ENCODE assay signal across 11 mouse cellular contexts in the genomic region with DNA sequence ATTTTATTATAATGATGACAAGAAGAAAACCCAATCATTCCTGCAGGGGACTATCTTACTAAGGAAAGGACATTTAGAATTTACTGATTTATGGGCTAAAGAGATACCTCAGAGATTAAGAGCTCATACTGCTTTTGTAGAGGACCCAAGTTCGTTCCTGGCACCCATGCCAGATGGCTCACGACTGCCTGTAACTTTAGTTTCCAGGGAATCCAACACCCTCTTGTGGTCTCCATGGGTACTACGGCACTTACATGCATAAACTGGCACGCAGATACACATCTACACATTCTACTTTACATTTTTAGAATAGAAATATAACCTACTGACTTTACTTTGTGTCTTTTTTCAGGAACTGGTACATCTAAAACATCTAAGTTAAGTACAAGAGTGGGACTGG. TPM values are rescaled to one million over a fixed set of nuclear protein-coding genes. Genes with fewer than 3 reads are reported as not detected.
DNase-seq lines count a peak whose midpoint lies in the region; ATAC-seq and TF ChIP-seq lines count a peak whose summit lies in the region.
"Had no signal": no experiment of that assay in that cellular context is flagged by ENCODE, and none has a peak within 500 bp of the region (broad histone marks: within the 10 kb centered on the region; RNA-seq: fewer than 3 reads in every experiment).

No protein-coding gene starts in this region.

- DNase-seq in heart, adult 18-20 months: no peak
- no peak for DNase-seq in layer of hippocampus, adult 2 months (ENCODE audit: low spot score in 2 of 2)
- no peak for DNase-seq in layer of hippocampus, adult 9-10 months (ENCODE audit: low spot score)
- DNase-seq in right cerebral cortex, postnatal 14 days: no peak
- DNase-seq: spleen, adult 18-20 months; thymus, postnatal 14 days had no signal

- 91% methylated on average over 4 of the region's 4 CpGs for WGBS in heart, embryonic 11.5 days (ENCODE audit: insufficient replicate concordance)
- 98% methylated on average over 4 of the region's 4 CpGs for WGBS in hindbrain, embryonic 12.5 days

- H3K27ac ChIP-seq in heart, embryonic 11.5 days (ENCODE audit: low read depth, low read length): peak overlapping the region; percentile 22; the same call in 1 of the 2 replicates
- H3K27ac ChIP-seq in layer of hippocampus, adult 2 months: no peak overlapping the region
- H3K27ac ChIP-seq in brown adipose tissue, adult 24 weeks (replicated peaks; ENCODE audit: low read depth, low read length): peak overlapping the region; percentile 64
- H3K27ac ChIP-seq in hindbrain, embryonic 12.5 days: no peak overlapping the region

- H3K9me3 ChIP-seq in heart, embryonic 11.5 days (replicated peaks; ENCODE audit: control insufficient read depth, low read length): no peaks in the 10 kb centered on the region
- peaks cover 28% of the 10 kb centered on the region for H3K9me3 ChIP-seq in E14TG2a.4 (ENCODE audit: low read length)
- no peaks in the 10 kb centered on the region for H3K9me3 ChIP-seq in hindbrain, embryonic 12.5 days (replicated peaks)

- H3K4me3 ChIP-seq in heart, embryonic 11.5 days (ENCODE audit: low read depth, low read length): no peak overlapping the region
- no peak overlapping the region for H3K4me3 ChIP-seq in layer of hippocampus, adult 2 months
- H3K4me3 ChIP-seq in E14TG2a.4 (replicated peaks; ENCODE audit: low read length): no peak overlapping the region
- no peak overlapping the region for H3K4me3 ChIP-seq in brown adipose tissue, adult 24 weeks (ENCODE audit: insufficient read depth, low read depth, low read length)
- no peak overlapping the region for H3K4me3 ChIP-seq in hindbrain, embryonic 12.5 days

- peaks cover 4% of the 10 kb centered on the region for H3K4me1 ChIP-seq in heart, embryonic 11.5 days (ENCODE audit: control insufficient read depth, insufficient read depth, low read length)
- peaks cover 33% of the 10 kb centered on the region for H3K4me1 ChIP-seq in E14TG2a.4 (replicated peaks; ENCODE audit: low read depth, low read length)
- H3K4me1 ChIP-seq in brown adipose tissue, adult 24 weeks (ENCODE audit: control insufficient read depth, insufficient read depth, insufficient read length, low read length): peaks cover 7% of the 10 kb centered on the region; the same call in 1 of the 2 replicates
- H3K4me1 ChIP-seq in hindbrain, embryonic 12.5 days: no peaks in the 10 kb centered on the region

- no peak for ATAC-seq in heart, embryonic 11.5 days (replicated peaks; ENCODE audit: insufficient number of reproducible peaks, low FRiP score, low TSS enrichment)
- no peak for ATAC-seq in hindbrain, embryonic 12.5 days (ENCODE audit: low FRiP score)

- no peaks in the 10 kb centered on the region for H3K27me3 ChIP-seq in heart, embryonic 11.5 days (ENCODE audit: control insufficient read depth, insufficient read depth, low read length)
- no peaks in the 10 kb centered on the region for H3K27me3 ChIP-seq in E14TG2a.4 (ENCODE audit: insufficient read depth, low read length)
- no peaks in the 10 kb centered on the region for H3K27me3 ChIP-seq in hindbrain, embryonic 12.5 days

- H3K9ac ChIP-seq in heart, embryonic 11.5 days (ENCODE audit: low read depth, low read length): no peak overlapping the region
- H3K9ac ChIP-seq in hindbrain, embryonic 12.5 days: no peak overlapping the region

- no peak overlapping the region for H3K4me2 ChIP-seq in heart, embryonic 11.5 days
- H3K4me2 ChIP-seq in hindbrain, embryonic 12.5 days (replicated peaks): no peak overlapping the region

- peaks cover 12% of the 10 kb centered on the region; the same call in 1 of the 2 replicates for H3K36me3 ChIP-seq in heart, embryonic 11.5 days (ENCODE audit: control insufficient read depth, insufficient read depth, low read length)
- H3K36me3 ChIP-seq in E14TG2a.4 (ENCODE audit: insufficient read depth, low read length): peaks cover 28% of the 10 kb centered on the region
- H3K36me3 ChIP-seq in hindbrain, embryonic 12.5 days: no peaks in the 10 kb centered on the region

- peak; percentile 64 for TF ChIP-seq CTCF in layer of hippocampus, adult 2 months (conservative IDR thresholded peaks at IDR 0.05)
- TF ChIP-seq CTCF in E14TG2a.4 (conservative IDR thresholded peaks at IDR 0.05; ENCODE audit: low read length): peak; percentile 73

RNA-seq across cellular contexts. Expression of gene Fermt2, which starts 37.2 kb away (rescaled TPM):
- polyA plus RNA-seq in heart, embryonic 11.5 days (2014; fragmentation: Nextera tagmentation; extraction: Ambion mirVana): 168 and 188 TPM in 2 replicates
- total RNA-seq in heart, adult 18-20 months (2021): 100 to 1,000 TPM; 215 to 269 TPM
- 100 to 1,000 TPM in 1 of 2 experiments, 10 to 100 TPM in 1; 90.8 to 100 TPM for total RNA-seq in layer of hippocampus, adult 2 months (2021)
- 69.7 and 110 TPM in 2 replicates for polyA plus RNA-seq in brown adipose tissue, adult 24 weeks (2012; ENCODE audit: insufficient read depth, insufficient read length, missing spikeins)
- 75.1 and 84.3 TPM in 2 replicates for polyA plus RNA-seq in hindbrain, embryonic 12.5 days (2016; fragmentation: Nextera tagmentation; extraction: Ambion mirVana)
- total RNA-seq: hematopoietic stem cell, adult 5-6 weeks had no signal

Comparison
In these comparisons a context has a peak if more than half of its experiments do, and no peak if none do; other contexts are left out.
1. H3K27ac ChIP-seq: peak in heart, embryonic 11.5 days (single experiment) and brown adipose tissue, adult 24 weeks (single experiment); none in layer of hippocampus, adult 2 months (single experiment) and hindbrain, embryonic 12.5 days (single experiment).